ENCODE assay signal across 9 mouse cellular contexts in the genomic region with DNA sequence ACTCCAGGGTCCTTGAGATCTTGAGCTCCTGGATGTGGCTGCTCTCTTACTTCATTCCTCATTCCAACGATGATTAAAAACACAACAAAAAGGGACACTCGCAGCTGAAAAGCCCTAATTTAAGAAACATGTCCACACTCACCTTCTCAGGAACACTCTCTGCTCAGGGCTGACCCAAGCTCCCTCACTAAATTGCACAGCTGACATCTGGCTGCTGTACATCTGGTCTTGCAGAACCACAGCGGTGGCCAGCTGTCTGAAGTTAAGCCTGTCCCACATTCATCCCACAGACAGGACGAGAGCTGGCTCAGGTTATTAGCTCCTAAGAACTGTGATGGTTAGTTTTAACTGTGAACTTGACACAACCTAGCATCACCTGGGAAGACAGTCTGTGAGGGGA. TPM values are rescaled to one million over a fixed set of nuclear protein-coding genes. Genes with fewer than 3 reads are reported as not detected.
"Had no signal": no experiment of that assay in that cellular context is flagged by ENCODE, and none has a peak within 500 bp of the region (broad histone marks: within the 10 kb centered on the region; RNA-seq: fewer than 3 reads in every experiment).

No protein-coding gene starts in this region.

- H3K9ac ChIP-seq: limb, embryonic 15.5 days; liver, embryonic 12.5 days; neural tube, embryonic 15.5 days had no signal

- H3K4me3 ChIP-seq: limb, embryonic 15.5 days; liver, embryonic 12.5 days; midbrain, embryonic 10.5 days; myocyte; neural tube, embryonic 15.5 days had no signal

- H3K4me1 ChIP-seq: limb, embryonic 15.5 days; liver, embryonic 12.5 days; midbrain, embryonic 10.5 days; neural tube, embryonic 15.5 days had no signal

- H3K27me3 ChIP-seq: limb, embryonic 15.5 days; liver, embryonic 12.5 days; neural tube, embryonic 15.5 days had no signal

- H3K27ac ChIP-seq: kidney, postnatal 0 days; limb, embryonic 15.5 days; liver, embryonic 12.5 days; midbrain, embryonic 10.5 days; neural tube, embryonic 15.5 days; stomach, postnatal 0 days had no signal

- ATAC-seq: intestine, postnatal 0 days had no signal

- H3K9me3 ChIP-seq: limb, embryonic 15.5 days; liver, embryonic 12.5 days; neural tube, embryonic 15.5 days had no signal

- H3K4me2 ChIP-seq: limb, embryonic 15.5 days; liver, embryonic 12.5 days; neural tube, embryonic 15.5 days had no signal

RNA-seq across cellular contexts. Expression of gene Scube2, which starts 26.3 kb away (rescaled TPM):
- total RNA-seq: megakaryocyte, adult 5-6 weeks had no signal
- polyA plus RNA-seq: myocyte had no signal
